Mouse (Mus musculus): Measurements from ENCODE around the gene Dixdc1.
"Not testable (repeated sequence)": the region's sequence is repeated elsewhere in the genome, so short reads cannot be mapped to it uniquely, and the experiment has no call there.

Gene Dixdc1

GRCm38 (mm10) chr9:50658941-50659388 is 80.4 kb downstream of the Dixdc1 start:
- no peak for DNase-seq (ENCODE audit: low read depth in 1 of 2, low spot score in 2 of 2)

GRCm38 (mm10) chr9:50658391-50658790 is 80.9 kb downstream of the Dixdc1 start:
- no peak for DNase-seq (ENCODE audit: low read depth in 1 of 2, low spot score in 2 of 2)

GRCm38 (mm10) chr9:50650503-50650902 is 88.8 kb downstream of the Dixdc1 start:
- no peak for DNase-seq (ENCODE audit: low read depth in 1 of 2, low spot score in 2 of 2)

- no peak for DNase-seq (ENCODE audit: low read depth in 1 of 2, low spot score in 2 of 2)
These were observed 92.4 kb downstream of the Dixdc1 start for GRCm38 (mm10) chr9:50646826-50647370.

GRCm38 (mm10) chr9:50634270-50634669 is 105.0 kb downstream of the Dixdc1 start:
- DNase-seq (ENCODE audit: low read depth in 1 of 2, low spot score in 2 of 2) = no peak

GRCm38 (mm10) chr9:50633059-50633458 is 106.3 kb downstream of the Dixdc1 start:
- DNase-seq (ENCODE audit: low read depth in 1 of 2, low spot score in 2 of 2) = no peak

- no peak for DNase-seq (ENCODE audit: low read depth in 1 of 2, low spot score in 2 of 2)
These were observed 107.2 kb downstream of the Dixdc1 start for GRCm38 (mm10) chr9:50632016-50632688.

GRCm38 (mm10) chr9:50630903-50631302 is 108.4 kb downstream of the Dixdc1 start:
- not testable (repeated sequence) for DNase-seq (ENCODE audit: low read depth in 1 of 2, low spot score in 2 of 2)

GRCm38 (mm10) chr9:50617794-50618330 is 121.5 kb downstream of the Dixdc1 start:
- DNase-seq (ENCODE audit: low read depth in 1 of 2, low spot score in 2 of 2) = no peak

GRCm38 (mm10) chr9:50616766-50617603 is 122.3 kb downstream of the Dixdc1 start, which contains the start of the genes Pih1d2 and Nkapd1:
Gene Pih1d2, plus strand, starts transcription at chr9:50617321.
Gene Nkapd1, minus strand, starts transcription at chr9:50617464.
- DNase-seq (ENCODE audit: low read depth in 1 of 2, low spot score in 2 of 2) = peak; percentile 65 to 85

- DNase-seq (ENCODE audit: low read depth in 1 of 2, low spot score in 2 of 2) = no peak
These were observed 123.2 kb downstream of the Dixdc1 start for GRCm38 (mm10) chr9:50616161-50616560.
